ENCODE assay signal across 8 mouse cellular contexts in the genomic region with DNA sequence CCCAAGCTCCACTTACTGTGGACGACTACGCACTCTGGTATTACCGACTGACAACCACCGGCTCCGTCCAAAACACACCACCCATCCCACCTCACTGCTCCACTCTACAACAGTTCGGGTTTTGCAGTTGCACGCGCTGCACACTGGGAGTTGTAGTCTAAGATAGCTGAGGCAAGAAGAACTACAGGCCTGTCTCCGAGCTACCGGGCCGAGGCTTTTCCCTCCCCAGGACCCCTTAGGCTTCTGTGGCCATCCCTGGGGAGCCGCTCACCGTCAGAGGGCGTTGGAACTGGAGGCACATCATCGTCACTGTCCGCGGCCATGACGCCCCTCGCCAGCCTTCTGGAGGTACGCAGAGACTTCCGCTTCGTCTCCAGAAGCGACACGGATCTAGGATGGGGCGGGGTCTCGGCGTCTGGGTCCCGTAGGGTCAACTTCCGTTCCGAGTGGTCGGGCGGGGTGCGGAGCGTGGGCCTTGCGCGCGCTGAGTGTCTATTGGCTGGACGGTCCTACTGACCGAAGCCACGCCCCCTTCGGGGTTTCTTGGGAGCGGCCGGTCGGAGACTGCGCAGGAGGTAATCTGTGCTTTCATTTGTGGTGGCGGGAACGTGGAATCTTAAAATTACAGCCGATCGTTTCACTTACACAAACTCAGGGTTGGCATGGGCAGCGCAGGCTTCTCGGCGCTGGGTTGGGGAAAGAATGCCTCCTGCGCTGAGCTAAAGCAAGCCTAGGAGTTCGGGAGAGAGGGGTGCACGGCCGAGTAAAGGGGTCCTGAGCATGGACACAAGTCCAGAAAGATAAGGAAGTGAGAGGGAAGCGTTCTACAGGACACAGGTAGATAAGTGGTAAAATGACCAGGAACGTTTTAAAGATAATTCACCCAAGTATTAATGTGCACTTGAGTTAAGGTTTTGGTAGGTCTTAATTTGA. TPM values are rescaled to one million over a fixed set of nuclear protein-coding genes. Genes with fewer than 3 reads are reported as not detected.
A peak's percentile ranks its signal among the peaks of the same experiment; 100 is the strongest.
DNase-seq lines count a peak whose midpoint lies in the region; ATAC-seq and TF ChIP-seq lines count a peak whose summit lies in the region.

A gene (minus strand): TSS at position 444 of the 933 bp plus-strand sequence.
A gene (plus strand): TSS at position 527 of the 933 bp plus-strand sequence.

- H3K4me1 ChIP-seq in heart, embryonic 11.5 days (ENCODE audit: control insufficient read depth, insufficient read depth, low read length), result peaks cover 4% of the 10 kb centered on the region; the same call in 1 of the 2 replicates
- peaks cover 8% of the 10 kb centered on the region for H3K4me1 ChIP-seq in kidney, embryonic 16.5 days (ENCODE audit: insufficient read depth, low read length)
- peaks cover 4% of the 10 kb centered on the region; the same call in 1 of the 2 replicates for H3K4me1 ChIP-seq in liver, adult 2 months (ENCODE audit: control insufficient read depth, insufficient read depth, low read length)

- H3K4me2 ChIP-seq in heart, embryonic 11.5 days, result peak within 1 kb of the TSS; percentile 73
- peak within 1 kb of the TSS; percentile 58 for H3K4me2 ChIP-seq in kidney, embryonic 16.5 days (replicated peaks; ENCODE audit: low read depth, low read length)
- H3K4me2 ChIP-seq in myocyte (ENCODE audit: low read depth), result peak within 1 kb of the TSS; percentile 95

- peak within 1 kb of the TSS; percentile 53 for H3ac ChIP-seq in myocyte (ENCODE audit: control insufficient read depth, insufficient read length)

- no peak for TF ChIP-seq CTCF in liver, adult 2 months (IDR thresholded peaks at IDR 0.05; ENCODE audit: low read depth, low read length)

- H3K36me3 ChIP-seq in heart, embryonic 11.5 days (ENCODE audit: control insufficient read depth, insufficient read depth, low read length), result peaks cover 11% of the 10 kb centered on the region
- peaks cover 24% of the 10 kb centered on the region for H3K36me3 ChIP-seq in kidney, embryonic 16.5 days (ENCODE audit: insufficient read depth, low read length)
- peaks cover 10% of the 10 kb centered on the region; the same call in 1 of the 2 replicates for H3K36me3 ChIP-seq in liver, adult 2 months (ENCODE audit: control insufficient read depth, insufficient read depth, low read length)
- peaks cover 19% of the 10 kb centered on the region for H3K36me3 ChIP-seq in myocyte (ENCODE audit: control insufficient read depth, insufficient read depth)
- peaks cover 11% of the 10 kb centered on the region for H3K36me3 ChIP-seq in splenic B cell, adult 2 months (ENCODE audit: control insufficient read depth, insufficient read depth, low read length, poor library complexity, severe bottlenecking)

- TF ChIP-seq POLR2A in liver, adult 2 months (IDR thresholded peaks at IDR 0.05; ENCODE audit: extremely low read depth, insufficient read depth, low read length), result 0 out of 2 replicates have a peak, but pooled peaks have one; percentile 37
- peak; percentile 87 for TF ChIP-seq POLR2A in myocyte (IDR thresholded peaks at IDR 0.05; ENCODE audit: insufficient read length, low read depth)

- H3K27ac ChIP-seq in heart, embryonic 11.5 days (ENCODE audit: low read depth, low read length), result peak within 1 kb of the TSS; percentile 73
- peak within 1 kb of the TSS; percentile 79 for H3K27ac ChIP-seq in kidney, embryonic 16.5 days (ENCODE audit: low read length)
- peak within 1 kb of the TSS; percentile 57 for H3K27ac ChIP-seq in liver, adult 2 months (replicated peaks; ENCODE audit: insufficient read depth, low read depth, low read length)

- H3K79me2 ChIP-seq in liver, adult 2 months (ENCODE audit: control insufficient read depth, insufficient read depth, low read length), result no peaks in the 10 kb centered on the region
- H3K79me2 ChIP-seq in myocyte (ENCODE audit: control insufficient read depth, insufficient read depth), result peaks cover 22% of the 10 kb centered on the region

- peak within 1 kb of the TSS; percentile 77 for H3K4me3 ChIP-seq in heart, embryonic 11.5 days (ENCODE audit: low read depth, low read length)
- H3K4me3 ChIP-seq in kidney, embryonic 16.5 days (ENCODE audit: low read length), result peak within 1 kb of the TSS; percentile 64
- peak within 1 kb of the TSS; percentile 67 for H3K4me3 ChIP-seq in liver, adult 2 months (ENCODE audit: insufficient read depth, low read depth, low read length)
- peak within 1 kb of the TSS; percentile 83 for H3K4me3 ChIP-seq in myocyte

- no peaks in the 10 kb centered on the region for H3K27me3 ChIP-seq in heart, embryonic 11.5 days (ENCODE audit: control insufficient read depth, insufficient read depth, low read length)
- H3K27me3 ChIP-seq in kidney, embryonic 16.5 days (ENCODE audit: insufficient read depth, low read length), result no peaks in the 10 kb centered on the region
- H3K27me3 ChIP-seq in liver, adult 2 months (ENCODE audit: control insufficient read depth, insufficient read depth, low read length), result no peaks in the 10 kb centered on the region
- no peaks in the 10 kb centered on the region for H3K27me3 ChIP-seq in myocyte (ENCODE audit: control insufficient read depth, insufficient read depth, insufficient read length)
- H3K27me3 ChIP-seq in splenic B cell, adult 2 months (ENCODE audit: control insufficient read depth, insufficient read depth, low read length, poor library complexity, severe bottlenecking), result no peaks in the 10 kb centered on the region

- no peaks in the 10 kb centered on the region for H3K9me3 ChIP-seq in heart, embryonic 11.5 days (replicated peaks; ENCODE audit: control insufficient read depth, low read length)
- no peaks in the 10 kb centered on the region for H3K9me3 ChIP-seq in kidney, embryonic 16.5 days (ENCODE audit: low read length)

- under 1% methylated on average over 58 of the region's 58 CpGs for WGBS in heart, embryonic 11.5 days (ENCODE audit: insufficient replicate concordance)
- WGBS in kidney, embryonic 16.5 days, result under 1% methylated on average over 58 of the region's 58 CpGs
- WGBS in liver, adult 2 months, result under 1% methylated on average over 58 of the region's 58 CpGs

- peak; percentile 94 for ATAC-seq in erythroblast, adult 5-6 weeks (replicated peaks; ENCODE audit: low FRiP score, poor library complexity, severe bottlenecking)
- peak; percentile 96 for ATAC-seq in heart, embryonic 11.5 days (replicated peaks; ENCODE audit: insufficient number of reproducible peaks, low FRiP score, low TSS enrichment)
- ATAC-seq in kidney, embryonic 16.5 days (ENCODE audit: low FRiP score, low TSS enrichment), result peak; percentile 99

- H3K9ac ChIP-seq in heart, embryonic 11.5 days (ENCODE audit: low read depth, low read length), result peak within 1 kb of the TSS; percentile 84
- H3K9ac ChIP-seq in kidney, embryonic 16.5 days (replicated peaks; ENCODE audit: low read length), result peak within 1 kb of the TSS; percentile 87
- H3K9ac ChIP-seq in liver, adult 2 months (ENCODE audit: low read depth, low read length), result peak within 1 kb of the TSS; percentile 68

- peak; percentile 90 to 91 for DNase-seq in B cell, adult 2 months
- peak; percentile 98 for DNase-seq in brain, adult 2 months (ENCODE audit: low read depth, low spot score)
- peak; percentile 87 for DNase-seq in liver, adult 2 months (ENCODE audit: extremely low read depth, low read depth, low spot score)
- DNase-seq in splenic B cell, adult 2 months (ENCODE audit: low read depth, low spot score), result peak; percentile 97

TF ChIP-seq in myocyte, 11 proteins besides CTCF, POLR2A, EP300 and RAD21:
- TF ChIP-seq REST (IDR thresholded peaks at IDR 0.05; ENCODE audit: insufficient read depth, insufficient read length) (no peak), POLR2AphosphoS2 (IDR thresholded peaks at IDR 0.05; ENCODE audit: insufficient read length, low read depth) (peak; percentile 92), MYOG (IDR thresholded peaks at IDR 0.05; ENCODE audit: control insufficient read depth in 1 of 3, insufficient read depth in 1 of 3, insufficient read length in 2 of 3, low read depth in 2 of 3) (peak in 1 of 3 experiments; percentile 6), TCF12 (IDR thresholded peaks at IDR 0.05; ENCODE audit: insufficient read depth, poor library complexity, severe bottlenecking) (no peak), MYOD1 (IDR thresholded peaks at IDR 0.05; ENCODE audit: control insufficient read depth in 1 of 3, insufficient read length in 2 of 3, low read depth in 2 of 3) (no peak), CEBPB (IDR thresholded peaks at IDR 0.05; ENCODE audit: insufficient read depth, poor library complexity, severe bottlenecking) (no peak), MAX (IDR thresholded peaks at IDR 0.05; ENCODE audit: low read depth) (no peak), E2F4 (IDR thresholded peaks at IDR 0.05; ENCODE audit: insufficient read depth) (peak; percentile 86)

RNA-seq across cellular contexts. Expression of the first gene that starts in this region (rescaled TPM):
- 8.6 and 10.4 TPM in 2 replicates for total RNA-seq in erythroblast, adult 5-6 weeks (2015; ENCODE audit: low replicate concordance)
- 14.3 and 20.5 TPM in 2 replicates for total RNA-seq in erythroblast, adult 5-6 weeks (2017; ENCODE audit: low replicate concordance)
- 21.5 and 25.1 TPM in 2 replicates for polyA plus RNA-seq in heart, embryonic 11.5 days (2014; fragmentation: Nextera tagmentation; extraction: Ambion mirVana)
- 41.9 and 42.8 TPM in 2 replicates for polyA plus RNA-seq in kidney, embryonic 16.5 days (2015; fragmentation: Nextera tagmentation; extraction: Ambion mirVana)
- 11.4 and 11.7 TPM in 2 replicates for total RNA-seq in liver, adult 2 months (2014; rRNA removed)
- 8.1 and 10.9 TPM in 2 replicates for polyA plus RNA-seq in liver, adult 2 months (2012; rRNA removed)
- 15.4 TPM for polyA plus RNA-seq in myocyte (2012; fragmentation: generic; extraction: Trizol)

RNA-seq across cellular contexts. Expression of the second gene that starts in this region (rescaled TPM):
- total RNA-seq in erythroblast, adult 5-6 weeks (2015; ENCODE audit: low replicate concordance), result 0.58 TPM in 1 of 2 replicates, not detected in the other
- 0.43 and 0.98 TPM in 2 replicates for total RNA-seq in erythroblast, adult 5-6 weeks (2017; ENCODE audit: low replicate concordance)
- polyA plus RNA-seq in heart, embryonic 11.5 days (2014; fragmentation: Nextera tagmentation; extraction: Ambion mirVana), result 10.9 and 12.0 TPM in 2 replicates
- polyA plus RNA-seq in kidney, embryonic 16.5 days (2015; fragmentation: Nextera tagmentation; extraction: Ambion mirVana), result 19.0 and 22.6 TPM in 2 replicates
- 0.28 and 1.5 TPM in 2 replicates for total RNA-seq in liver, adult 2 months (2014; rRNA removed)
- polyA plus RNA-seq in liver, adult 2 months (2012; rRNA removed), result 0.29 and 1.2 TPM in 2 replicates
- 3.4 TPM for polyA plus RNA-seq in myocyte (2012; fragmentation: generic; extraction: Trizol)

Comparison
In these comparisons a context has a peak if more than half of its experiments do, and no peak if none do; other contexts are left out.
1. Peak in every context shown above with its lines: DNase-seq, ATAC-seq, H3K4me3 ChIP-seq and H3K27ac ChIP-seq.